Mouse (Mus musculus) liver, embryonic 15.5 days (tissue): Measurements from ENCODE around the gene Xdh. TPM values are rescaled to one million over a fixed set of nuclear protein-coding genes. Genes with fewer than 3 reads are reported as not detected.

Experiments
- ATAC-seq: fragments of 200-750 bp; cut with Nextera tagmentation; 2 replicates; pipeline ENCODE4 v1.8.0; 2017; ENCODE audit warnings: moderate number of reproducible peaks, mild to moderate bottlenecking, moderate library complexity; ENCODE audit not compliant: insufficient read depth
- H3K27ac ChIP-seq: fragments of 300-500 bp; sonication (generic); replicated peaks from 2 replicates; pipeline ENCODE4 v1.5.1; 2015; ENCODE audit warnings: mild to moderate bottlenecking, inconsistent platforms
- H3K27me3 ChIP-seq: fragments of 300-500 bp; sonication (generic); 2 replicates; pipeline ENCODE4 v1.6.1; 2015; ENCODE audit warnings: mild to moderate bottlenecking, inconsistent platforms
- H3K36me3 ChIP-seq: fragments of 300-500 bp; sonication (generic); replicated peaks from 2 replicates; pipeline ENCODE4 v1.6.1; 2015; ENCODE audit warnings: moderate library complexity, mild to moderate bottlenecking, inconsistent platforms
- H3K4me1 ChIP-seq: fragments of 300-500 bp; sonication (generic); replicated peaks from 2 replicates; pipeline ENCODE4 v1.6.1; 2015; ENCODE audit warnings: inconsistent platforms
- H3K4me2 ChIP-seq: fragments of 300-500 bp; sonication (generic); 2 replicates; pipeline ENCODE4 v1.6.1; 2015; ENCODE audit warnings: moderate library complexity, mild to moderate bottlenecking, inconsistent platforms
- H3K4me3 ChIP-seq: fragments of 300-500 bp; sonication (generic); replicated peaks from 2 replicates; pipeline ENCODE4 v1.5.1; 2015; ENCODE audit warnings: mild to moderate bottlenecking, inconsistent platforms
- H3K9ac ChIP-seq: fragments of 300-500 bp; sonication (generic); 2 replicates; pipeline ENCODE4 v1.6.1; 2015; ENCODE audit warnings: moderate library complexity, mild to moderate bottlenecking, inconsistent platforms
- H3K9me3 ChIP-seq: fragments of 300-500 bp; sonication (generic); replicated peaks from 2 replicates; pipeline ENCODE4 v1.6.1; 2016; ENCODE audit warnings: inconsistent platforms
- WGBS: fragments of 180-500 bp; shearing (Covaris S2); methylation state at CpG from one replicate; pipeline ENCODE4 v1.1.7; 2015; ENCODE audit warnings: mixed read lengths; ENCODE audit not compliant: insufficient replicate concordance; 5-methylcytosine and 5-hydroxymethylcytosine counted together
- polyA plus RNA-seq: library from polyadenylated mRNA; unstranded; fragments of >200 nt; fragmentation: Nextera tagmentation; extraction: Ambion mirVana; gene quantifications from 2 replicates; pipeline ENCODE4 v1.2.1, GENCODE M21; 2015

The Xdh gene
- polyA plus RNA-seq, 1 experiment from 2014 or later: 4.2 TPM

DNA sequence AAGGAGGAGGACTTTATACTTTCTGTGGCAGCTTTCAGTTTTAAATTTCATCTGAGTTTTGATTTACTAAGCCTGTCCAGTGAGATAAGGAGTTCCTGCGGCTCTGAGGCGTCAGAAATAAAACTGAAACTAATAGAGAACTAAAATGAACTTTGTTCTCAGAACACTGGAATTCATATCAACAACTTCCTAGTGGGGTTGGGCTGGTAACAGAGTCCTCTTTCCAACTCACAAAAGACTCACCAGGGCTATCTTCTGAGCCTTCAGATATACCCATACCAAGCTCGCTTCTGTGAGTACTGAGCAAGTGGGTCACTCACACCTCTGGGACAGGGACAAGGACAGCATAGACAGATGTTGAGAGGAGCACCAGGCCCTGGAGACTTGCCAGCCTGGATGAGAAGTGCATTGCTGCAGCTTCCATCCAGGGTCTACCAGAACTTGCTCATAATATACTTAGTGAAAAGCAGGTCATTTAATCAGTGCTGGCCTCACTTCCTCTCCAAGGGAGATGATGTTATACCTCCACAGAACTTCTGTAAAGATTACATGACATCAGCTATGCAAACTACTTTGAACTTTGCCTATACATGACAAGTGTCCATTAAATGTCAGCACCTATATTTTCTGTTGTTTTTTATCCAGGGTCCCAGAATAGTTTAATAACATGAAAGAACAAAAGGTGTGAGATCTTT lies 7.6 kb downstream of the Xdh start:
- no peak overlapping the region for H3K27ac ChIP-seq
- no peak overlapping the region for H3K4me3 ChIP-seq
- no peak overlapping the region for H3K9ac ChIP-seq
- 0 out of 2 replicates have a peak, but pooled peaks cover 4% of the 10 kb centered on the region for H3K4me1 ChIP-seq
- no peaks in the 10 kb centered on the region for H3K9me3 ChIP-seq
- H3K4me2 ChIP-seq: no peak overlapping the region
- H3K36me3 ChIP-seq: no peaks in the 10 kb centered on the region
- 0 out of 2 replicates have a peak, but pooled peaks cover 3% of the 10 kb centered on the region for H3K27me3 ChIP-seq
- no peak for ATAC-seq
- 19% methylated on average over 3 of the region's 3 CpGs for WGBS

DNA sequence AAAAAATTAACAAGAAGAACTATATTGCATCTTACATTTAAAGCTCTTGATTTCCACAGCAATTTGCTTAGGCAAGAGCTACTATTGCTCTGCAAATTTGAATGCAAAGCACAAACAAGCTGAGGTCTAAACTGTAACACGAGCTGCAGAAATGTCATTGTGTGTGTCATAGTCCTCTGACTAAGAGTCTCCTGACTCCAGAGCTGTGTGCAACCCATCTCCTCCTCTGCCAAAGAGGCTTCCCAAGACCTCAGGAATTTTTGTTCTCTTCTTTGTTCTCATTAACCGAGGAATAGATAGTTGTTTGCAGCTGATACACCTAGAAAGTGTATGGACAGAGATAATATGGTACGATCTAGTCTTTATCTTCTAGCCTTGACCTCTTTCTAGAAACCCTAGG lies 8.2 kb downstream of the Xdh start:
- Histone ChIP-seq H3K27ac (no peak overlapping the region), H3K36me3 (no peaks in the 10 kb centered on the region), H3K27me3 (0 out of 2 replicates have a peak, but pooled peaks cover 3% of the 10 kb centered on the region), H3K4me2 (no peak overlapping the region), H3K4me3 (no peak overlapping the region), H3K9ac (no peak overlapping the region), H3K4me1 (0 out of 2 replicates have a peak, but pooled peaks cover 4% of the 10 kb centered on the region), H3K9me3 (no peaks in the 10 kb centered on the region)
- 35% methylated on average over 3 of the region's 3 CpGs for WGBS
- no peak for ATAC-seq

DNA sequence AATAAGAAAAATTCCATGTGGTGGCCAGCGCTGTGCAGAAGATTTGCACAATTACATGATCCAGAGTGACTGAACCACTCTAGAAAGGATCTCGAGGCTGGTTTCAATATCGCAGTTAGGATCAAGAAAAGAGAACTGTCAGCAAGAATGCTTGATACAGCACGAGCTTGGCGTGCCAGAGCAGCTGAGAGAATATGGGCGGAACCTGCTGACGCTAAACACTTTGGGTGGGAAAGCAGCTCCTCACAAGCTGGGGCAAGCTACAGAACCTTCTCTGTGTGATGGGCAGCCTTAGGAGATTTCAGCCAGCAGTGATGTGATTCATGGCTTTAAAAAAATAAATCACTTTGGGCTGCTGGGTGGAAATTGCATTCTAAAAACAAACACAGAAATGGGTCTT lies 12.9 kb downstream of the Xdh start:
- no peak overlapping the region for H3K4me2 ChIP-seq
- H3K27ac ChIP-seq: no peak overlapping the region
- no peak overlapping the region for H3K9ac ChIP-seq
- no peaks in the 10 kb centered on the region for H3K9me3 ChIP-seq
- 70% methylated on average over 7 of the region's 7 CpGs for WGBS
- no peaks in the 10 kb centered on the region for H3K36me3 ChIP-seq
- no peak overlapping the region for H3K4me3 ChIP-seq
- no peak for ATAC-seq
- no peaks in the 10 kb centered on the region for H3K4me1 ChIP-seq
- no peaks in the 10 kb centered on the region for H3K27me3 ChIP-seq

DNA sequence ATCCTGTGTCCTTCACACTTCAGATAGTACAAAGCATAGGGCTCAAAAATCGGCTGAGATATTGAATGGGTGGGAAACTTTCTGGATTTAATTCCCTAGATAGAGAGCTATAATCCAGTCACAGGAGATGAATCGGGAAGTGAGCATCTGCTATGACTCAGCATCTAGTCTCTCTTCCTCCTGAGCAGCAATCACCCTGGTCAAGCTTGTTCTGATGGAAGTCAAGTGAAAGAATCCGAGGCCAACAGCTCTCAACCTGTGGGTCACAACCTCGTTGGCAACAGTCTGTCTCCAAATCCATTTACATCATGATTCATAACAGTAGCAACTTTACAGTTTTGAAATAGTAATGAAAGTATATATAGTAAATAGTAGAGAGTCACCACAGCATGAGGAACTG lies 14.8 kb downstream of the Xdh start:
- H3K9ac ChIP-seq: no peak overlapping the region
- H3K9me3 ChIP-seq: no peaks in the 10 kb centered on the region
- no peaks in the 10 kb centered on the region for H3K4me1 ChIP-seq
- WGBS: 44% methylated on average over 4 of the region's 4 CpGs
- H3K36me3 ChIP-seq: no peaks in the 10 kb centered on the region
- no peak for ATAC-seq
- H3K4me2 ChIP-seq: no peak overlapping the region
- no peaks in the 10 kb centered on the region for H3K27me3 ChIP-seq
- H3K4me3 ChIP-seq: no peak overlapping the region
- H3K27ac ChIP-seq: no peak overlapping the region

DNA sequence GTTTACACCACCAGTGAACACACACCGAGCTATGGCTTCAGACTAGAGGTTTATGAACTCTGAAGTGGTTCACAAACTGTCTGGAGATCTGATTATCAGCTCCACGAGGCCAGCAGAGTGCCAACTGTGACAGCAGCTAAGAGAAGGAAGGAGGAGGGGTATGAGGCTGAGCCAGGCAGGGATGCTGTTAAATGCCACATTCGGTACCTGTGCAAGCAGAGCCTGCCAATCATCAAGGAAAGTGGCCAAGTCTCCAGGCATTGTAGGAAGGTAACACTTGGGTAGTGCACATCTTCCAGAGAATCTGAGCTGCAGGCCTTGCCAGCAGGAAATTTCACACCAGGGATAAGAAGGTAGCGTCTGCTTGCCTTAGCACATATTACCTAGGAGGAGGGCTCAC lies 15.7 kb downstream of the Xdh start:
- Histone ChIP-seq H3K9me3 (no peaks in the 10 kb centered on the region), H3K4me2 (no peak overlapping the region), H3K4me1 (no peaks in the 10 kb centered on the region), H3K4me3 (no peak overlapping the region), H3K27ac (no peak overlapping the region), H3K9ac (no peak overlapping the region), H3K27me3 (no peaks in the 10 kb centered on the region), H3K36me3 (no peaks in the 10 kb centered on the region)
- no peak for ATAC-seq
- WGBS: 56% methylated on average over 4 of the region's 4 CpGs

DNA sequence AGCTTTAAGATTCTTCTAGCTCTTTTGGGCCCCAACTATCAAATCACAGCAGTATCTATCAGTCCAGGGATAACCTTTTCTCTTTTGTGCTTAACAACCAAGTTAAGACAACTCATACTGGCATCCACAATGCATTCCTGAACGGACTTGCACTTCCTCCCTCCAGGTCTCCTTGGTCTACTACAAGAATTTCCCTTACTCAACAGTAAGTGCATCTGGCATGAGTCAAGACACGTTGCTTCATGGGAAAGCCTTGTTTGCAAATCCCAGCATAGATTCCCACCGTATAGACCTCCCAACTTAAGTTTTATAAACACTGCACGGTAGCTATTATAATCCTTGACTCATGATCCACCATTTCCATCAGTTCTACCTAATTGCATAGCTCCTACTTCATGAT lies 16.4 kb downstream of the Xdh start:
- WGBS: 56% methylated on average over 4 of the region's 4 CpGs

DNA sequence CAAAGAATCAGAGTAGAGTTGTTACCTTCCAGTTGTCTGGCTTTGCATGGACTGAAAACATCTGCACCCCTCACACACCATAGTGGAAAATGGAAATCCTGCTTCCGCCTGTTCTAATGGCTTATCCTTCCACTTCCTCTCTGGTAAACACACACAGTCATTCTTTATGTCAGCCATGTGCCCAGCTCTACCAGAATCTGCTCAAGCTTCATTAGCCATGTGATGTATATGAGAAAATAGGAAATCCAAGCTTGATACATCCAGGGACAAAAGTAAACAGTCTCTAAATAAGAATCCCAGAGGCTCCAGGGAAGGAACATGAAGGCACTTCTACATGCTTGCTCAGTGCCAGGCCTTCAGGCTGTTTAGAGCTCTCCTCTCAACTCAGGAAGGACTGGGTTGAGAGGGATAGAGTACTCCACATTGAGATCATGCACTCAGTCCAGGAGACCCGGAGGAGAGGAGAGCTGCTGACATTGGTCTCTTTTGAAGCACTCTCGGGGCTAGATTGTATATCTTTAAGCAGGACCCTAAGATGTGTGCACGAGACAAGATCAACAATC lies 17.4 kb downstream of the Xdh start:
- Histone ChIP-seq H3K4me2 (no peak overlapping the region), H3K4me3 (no peak overlapping the region), H3K36me3 (no peaks in the 10 kb centered on the region), H3K27ac (no peak overlapping the region), H3K9ac (no peak overlapping the region), H3K9me3 (no peaks in the 10 kb centered on the region), H3K4me1 (no peaks in the 10 kb centered on the region), H3K27me3 (no peaks in the 10 kb centered on the region)
- 57% methylated on average over 4 of the region's 4 CpGs for WGBS
- ATAC-seq: no peak

More for the DNA sequence above, 16.4 kb downstream of the Xdh start:
- no peaks in the 10 kb centered on the region for H3K9me3 ChIP-seq
- H3K27me3 ChIP-seq: no peaks in the 10 kb centered on the region
- no peak overlapping the region for H3K27ac ChIP-seq
- no peaks in the 10 kb centered on the region for H3K36me3 ChIP-seq
- no peak for ATAC-seq
- H3K4me3 ChIP-seq: no peak overlapping the region
- H3K4me1 ChIP-seq: no peaks in the 10 kb centered on the region
- H3K4me2 ChIP-seq: no peak overlapping the region
- no peak overlapping the region for H3K9ac ChIP-seq

DNA sequence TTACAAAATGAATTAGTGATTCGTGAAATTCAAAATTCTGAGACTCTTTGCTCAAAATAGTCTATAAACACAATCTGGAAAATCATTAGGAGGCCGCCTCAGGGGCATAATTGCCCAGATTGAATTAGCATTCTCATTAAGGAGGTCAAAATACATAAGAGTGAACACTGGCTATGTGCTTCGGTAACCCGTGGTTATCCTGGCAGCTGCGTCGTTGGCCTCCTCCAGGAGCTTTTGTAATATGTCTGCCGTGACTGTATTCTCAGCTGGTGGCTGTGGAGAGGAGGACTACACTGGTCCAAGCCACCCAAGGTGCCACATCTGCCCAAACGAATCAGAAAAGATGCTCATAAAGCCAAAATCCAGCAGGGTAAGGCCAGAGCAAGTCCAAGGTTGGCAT lies 30.5 kb downstream of the Xdh start:
- H3K27me3 ChIP-seq: no peaks in the 10 kb centered on the region
- H3K9me3 ChIP-seq: no peaks in the 10 kb centered on the region
- WGBS: 66% methylated on average over 8 of the region's 8 CpGs
- ATAC-seq: no peak
- no peak overlapping the region for H3K4me2 ChIP-seq
- no peaks in the 10 kb centered on the region for H3K4me1 ChIP-seq
- no peak overlapping the region for H3K9ac ChIP-seq
- H3K4me3 ChIP-seq: no peak overlapping the region
- H3K27ac ChIP-seq: no peak overlapping the region
- no peaks in the 10 kb centered on the region for H3K36me3 ChIP-seq

DNA sequence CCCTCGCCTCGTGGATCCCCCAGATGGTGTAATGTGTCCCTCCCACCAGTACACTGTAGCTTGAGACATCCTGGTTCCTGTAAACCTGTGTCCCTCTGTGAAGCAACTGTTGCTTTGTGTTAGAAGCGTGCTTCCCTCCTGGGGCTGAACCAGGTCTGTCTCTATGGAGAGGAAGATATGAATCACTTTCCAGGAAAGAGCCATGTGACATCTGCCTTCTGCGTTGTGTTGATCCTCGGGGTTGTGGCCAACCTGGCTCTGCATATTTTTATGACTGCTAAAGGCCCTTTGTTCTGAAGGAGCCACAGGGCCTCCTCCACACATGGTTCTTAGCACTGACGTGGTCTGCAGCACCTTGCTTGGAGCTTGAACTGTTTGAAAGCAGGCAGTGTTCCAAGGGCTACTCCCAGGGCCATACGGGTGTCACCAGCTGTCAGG lies 31.0 kb downstream of the Xdh start:
- WGBS: 34% methylated on average over 7 of the region's 7 CpGs
- no peaks in the 10 kb centered on the region for H3K36me3 ChIP-seq
- H3K9ac ChIP-seq: no peak overlapping the region
- no peaks in the 10 kb centered on the region for H3K27me3 ChIP-seq
- no peaks in the 10 kb centered on the region for H3K4me1 ChIP-seq
- no peak overlapping the region for H3K4me2 ChIP-seq
- no peaks in the 10 kb centered on the region for H3K9me3 ChIP-seq
- no peak overlapping the region for H3K27ac ChIP-seq
- no peak overlapping the region for H3K4me3 ChIP-seq
- no peak for ATAC-seq

DNA sequence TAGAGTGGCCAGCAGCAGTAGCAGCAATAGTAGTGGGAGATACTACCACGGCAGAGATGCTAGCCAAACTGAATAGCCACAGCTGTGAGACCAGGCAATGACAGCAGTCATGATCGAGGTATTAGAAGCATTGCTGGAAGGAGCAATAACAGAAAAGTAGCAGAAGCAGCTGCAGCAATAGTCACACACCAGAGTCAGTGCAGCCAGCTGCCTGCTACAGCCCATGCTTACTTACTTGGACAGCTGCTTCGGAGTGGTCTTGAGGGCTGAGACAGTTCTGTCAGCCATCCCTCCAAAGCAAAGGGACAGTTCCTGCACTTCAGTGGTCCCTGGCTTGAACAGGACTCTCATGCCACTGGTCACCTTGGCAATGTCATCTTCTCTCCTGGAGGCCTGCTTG lies 31.9 kb downstream of the Xdh start:
- Histone ChIP-seq H3K9ac (no peak overlapping the region), H3K27me3 (no peaks in the 10 kb centered on the region), H3K4me3 (no peak overlapping the region), H3K9me3 (no peaks in the 10 kb centered on the region), H3K4me2 (no peak overlapping the region), H3K36me3 (no peaks in the 10 kb centered on the region), H3K27ac (no peak overlapping the region), H3K4me1 (no peaks in the 10 kb centered on the region)
- ATAC-seq: no peak
- WGBS: 58% methylated on average over 3 of the region's 3 CpGs

DNA sequence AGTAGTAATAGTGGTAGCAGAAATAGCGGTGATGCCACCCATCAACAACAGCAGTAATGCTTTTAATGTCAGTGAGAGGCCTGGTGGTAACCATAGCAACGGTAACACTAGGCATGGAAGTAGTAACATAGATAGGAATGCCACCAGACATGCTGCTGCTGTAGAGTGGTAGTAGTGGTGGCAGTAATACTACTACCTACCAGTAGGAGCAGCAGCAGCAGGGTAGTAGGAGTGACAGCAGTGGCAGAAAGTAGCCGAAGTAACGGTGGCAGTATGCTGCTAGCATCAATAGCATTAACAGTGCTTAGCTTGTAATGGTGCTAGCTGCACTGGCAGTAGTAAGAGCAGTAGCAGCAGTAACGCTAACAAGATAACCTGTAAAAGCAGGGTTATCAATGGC lies 32.3 kb downstream of the Xdh start:
- Histone ChIP-seq H3K27ac (no peak overlapping the region), H3K27me3 (no peaks in the 10 kb centered on the region), H3K4me3 (no peak overlapping the region), H3K4me2 (no peak overlapping the region), H3K4me1 (no peaks in the 10 kb centered on the region), H3K9me3 (no peaks in the 10 kb centered on the region), H3K9ac (no peak overlapping the region), H3K36me3 (no peaks in the 10 kb centered on the region)
- 64% methylated on average over 5 of the region's 5 CpGs for WGBS
- no peak for ATAC-seq

DNA sequence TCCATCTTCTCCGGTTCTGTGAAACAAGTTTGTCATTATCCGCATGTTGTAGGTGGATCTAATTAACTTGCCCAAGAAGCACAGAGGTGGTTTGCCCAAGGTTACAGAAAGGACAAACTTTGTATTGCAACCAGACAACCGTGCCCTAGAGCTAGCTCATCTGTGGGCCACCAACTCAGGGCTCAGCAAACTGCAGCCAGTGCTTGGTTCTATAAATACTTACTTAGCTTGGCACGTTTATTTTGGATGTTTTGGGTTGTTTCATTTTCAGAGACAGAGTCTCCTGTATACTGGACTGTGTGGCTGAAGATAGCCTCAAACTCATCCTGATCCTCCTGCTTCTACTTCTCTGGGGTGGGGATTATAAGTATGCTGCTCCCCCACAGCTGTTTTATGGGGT lies 35.3 kb downstream of the Xdh start:
- Histone ChIP-seq H3K9me3 (no peaks in the 10 kb centered on the region), H3K27ac (no peak overlapping the region), H3K4me3 (no peak overlapping the region), H3K36me3 (no peaks in the 10 kb centered on the region), H3K4me1 (no peaks in the 10 kb centered on the region), H3K9ac (no peak overlapping the region), H3K4me2 (no peak overlapping the region), H3K27me3 (no peaks in the 10 kb centered on the region)
- WGBS: 53% methylated on average over 4 of the region's 4 CpGs
- no peak for ATAC-seq
